Mouse (Mus musculus): Measurements from ENCODE around the gene Tk1. TPM values are rescaled to one million over a fixed set of nuclear protein-coding genes. Genes with fewer than 3 reads are reported as not detected.
"Not testable (repeated sequence)": the region's sequence is repeated elsewhere in the genome, so short reads cannot be mapped to it uniquely, and the experiment has no call there.

Tk1 gene
- polyA plus RNA-seq, 1 experiment from 2014 or later: 136 TPM

DNA sequence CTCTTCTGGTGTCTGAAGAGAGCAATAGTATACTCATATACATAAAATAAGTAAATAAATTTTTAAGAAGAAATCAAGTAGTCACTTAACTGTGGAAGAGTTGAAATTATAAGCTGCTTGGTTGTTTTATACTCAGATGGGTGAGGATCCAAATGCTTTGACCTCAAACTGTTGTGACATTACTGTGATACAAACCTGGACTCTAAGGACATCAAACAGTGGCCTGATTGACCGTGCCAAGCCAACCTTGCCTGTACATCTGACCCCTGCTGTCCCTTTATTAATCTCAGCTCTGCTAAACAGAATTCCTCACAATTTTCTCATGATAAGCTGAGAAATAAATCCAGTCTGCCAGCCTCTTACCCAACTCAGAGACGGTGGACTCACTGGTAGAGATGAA lies 19.8 kb upstream of the Tk1 start:
- no peak for ATAC-seq (ENCODE audit: insufficient number of reproducible peaks, insufficient read depth, low FRiP score, low TSS enrichment, low read depth)

GRCm38 (mm10) chr11:117844997-117845396 lies 19.1 kb upstream of the Tk1 start:
- H3K36me3 ChIP-seq: no peaks in the 10 kb centered on the region
- H3K9me3 ChIP-seq: no peaks in the 10 kb centered on the region
- H3K4me3 ChIP-seq (replicated peaks): no peak overlapping the region
- H3K4me2 ChIP-seq: no peak overlapping the region
- no peaks in the 10 kb centered on the region for H3K27me3 ChIP-seq
- no peak for ATAC-seq (ENCODE audit: insufficient number of reproducible peaks, insufficient read depth, low FRiP score, low TSS enrichment, low read depth)
- peaks cover 18% of the 10 kb centered on the region for H3K4me1 ChIP-seq (replicated peaks)
- no peak overlapping the region for H3K9ac ChIP-seq (replicated peaks)
- 53% methylated on average over 2 of the region's 2 CpGs for WGBS
- H3K27ac ChIP-seq: no peak overlapping the region

More for the DNA sequence above, 19.8 kb upstream of the Tk1 start:
- H3K9me3 ChIP-seq: no peaks in the 10 kb centered on the region
- WGBS: 83% methylated on average over 2 of the region's 2 CpGs
- no peaks in the 10 kb centered on the region for H3K36me3 ChIP-seq
- peaks cover 24% of the 10 kb centered on the region for H3K4me1 ChIP-seq (replicated peaks)
- H3K4me3 ChIP-seq (replicated peaks): no peak overlapping the region
- no peak overlapping the region for H3K9ac ChIP-seq (replicated peaks)
- no peak overlapping the region for H3K4me2 ChIP-seq
- H3K27ac ChIP-seq: no peak overlapping the region
- no peaks in the 10 kb centered on the region for H3K27me3 ChIP-seq

DNA sequence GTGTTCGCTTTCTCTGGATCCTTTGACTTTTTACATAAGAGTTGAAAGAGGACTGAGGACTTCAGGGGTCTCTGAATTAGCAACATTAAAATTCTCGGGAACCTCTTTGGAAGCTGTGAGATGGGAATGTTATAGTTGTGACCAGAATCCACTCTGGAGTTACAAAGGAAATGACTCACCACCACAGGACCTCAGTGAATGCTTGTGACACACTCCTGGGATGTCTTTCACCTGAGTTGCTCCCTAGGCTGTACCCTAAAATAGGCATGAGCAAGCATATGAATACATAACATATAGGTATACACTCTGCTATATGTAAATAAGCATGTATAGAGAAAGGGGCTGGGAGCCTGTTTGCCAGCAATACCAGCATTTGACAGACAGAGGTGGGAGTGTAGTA lies 17.5 kb upstream of the Tk1 start:
- no peaks in the 10 kb centered on the region for H3K9me3 ChIP-seq
- H3K36me3 ChIP-seq: no peaks in the 10 kb centered on the region
- no peak for ATAC-seq (ENCODE audit: insufficient number of reproducible peaks, insufficient read depth, low FRiP score, low TSS enrichment, low read depth)
- WGBS: 86% methylated on average over 2 of the region's 2 CpGs
- no peak overlapping the region for H3K4me3 ChIP-seq (replicated peaks)
- H3K27ac ChIP-seq: no peak overlapping the region
- no peak overlapping the region for H3K4me2 ChIP-seq
- peaks cover 13% of the 10 kb centered on the region for H3K4me1 ChIP-seq (replicated peaks)
- no peaks in the 10 kb centered on the region for H3K27me3 ChIP-seq
- H3K9ac ChIP-seq (replicated peaks): 0 out of 2 replicates have a peak overlapping the region, but pooled peaks have one; percentile 23

DNA sequence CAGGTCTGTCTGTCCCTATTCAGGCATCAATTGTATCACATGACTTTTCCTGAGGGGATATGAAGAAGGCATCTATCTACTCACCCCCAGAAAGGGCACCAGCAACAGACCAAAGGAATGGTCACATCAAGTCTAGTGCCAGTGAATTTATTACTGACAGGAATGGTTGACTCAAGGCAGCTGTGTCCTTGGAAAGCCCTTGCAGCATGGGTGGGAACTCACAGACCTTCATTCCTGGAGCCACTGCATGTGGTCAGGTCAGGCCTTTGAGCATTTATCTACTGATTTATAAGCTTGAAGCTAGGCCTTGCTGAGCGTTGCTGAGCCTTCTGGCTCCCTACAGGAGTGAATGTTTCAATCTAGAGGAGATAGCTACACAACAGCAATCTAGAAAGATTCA lies 15.0 kb upstream of the Tk1 start:
- 43% methylated on average over 1 of the region's 1 CpGs for WGBS
- no peaks in the 10 kb centered on the region for H3K9me3 ChIP-seq
- no peaks in the 10 kb centered on the region for H3K27me3 ChIP-seq
- no peak overlapping the region for H3K4me2 ChIP-seq
- H3K4me3 ChIP-seq (replicated peaks): no peak overlapping the region
- H3K9ac ChIP-seq (replicated peaks): no peak overlapping the region
- H3K36me3 ChIP-seq: no peaks in the 10 kb centered on the region
- no peak for ATAC-seq (ENCODE audit: insufficient number of reproducible peaks, insufficient read depth, low FRiP score, low TSS enrichment, low read depth)
- peaks cover 6% of the 10 kb centered on the region; the same call in 1 of the 2 replicates for H3K4me1 ChIP-seq (replicated peaks)
- no peak overlapping the region for H3K27ac ChIP-seq

- ATAC-seq (ENCODE audit: insufficient number of reproducible peaks, insufficient read depth, low FRiP score, low TSS enrichment, low read depth): no peak
- WGBS: 91% methylated on average over 1 of the region's 1 CpGs
Measured at GRCm38 (mm10) chr11:117839021-117839420, 13.1 kb upstream of the Tk1 start.

DNA sequence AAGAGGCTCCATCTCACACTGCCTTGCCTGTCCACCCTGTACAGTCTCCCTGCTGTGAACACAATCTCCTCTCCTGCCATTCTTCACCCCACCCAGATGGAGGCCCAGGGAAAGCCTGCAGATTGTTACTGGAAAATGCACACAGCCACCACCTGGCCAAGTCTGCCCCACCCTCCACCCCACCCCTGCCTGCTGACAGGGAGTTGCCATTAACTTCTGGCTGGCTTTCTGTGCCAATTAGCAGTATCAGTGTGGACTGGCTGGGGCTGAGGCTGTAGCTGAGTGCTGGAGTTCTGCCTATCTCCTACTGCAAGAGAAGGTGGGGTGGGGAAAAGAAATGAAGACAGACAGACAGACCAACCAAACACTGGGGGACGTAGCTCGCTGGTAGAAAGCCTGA lies 12.7 kb upstream of the Tk1 start:
- Histone ChIP-seq H3K36me3 (no peaks in the 10 kb centered on the region), H3K4me3 (replicated peaks) (no peak overlapping the region), H3K27me3 (no peaks in the 10 kb centered on the region), H3K4me1 (replicated peaks) (peaks cover 6% of the 10 kb centered on the region; the same call in 1 of the 2 replicates), H3K27ac (0 out of 2 replicates have a peak overlapping the region, but pooled peaks have one; percentile 7), H3K4me2 (no peak overlapping the region), H3K9me3 (no peaks in the 10 kb centered on the region), H3K9ac (replicated peaks) (no peak overlapping the region)
- 48% methylated on average over 2 of the region's 2 CpGs for WGBS
- no peak for ATAC-seq (ENCODE audit: insufficient number of reproducible peaks, insufficient read depth, low FRiP score, low TSS enrichment, low read depth)

More at GRCm38 (mm10) chr11:117839021-117839420, 13.1 kb upstream of the Tk1 start:
- Histone ChIP-seq H3K9me3 (no peaks in the 10 kb centered on the region), H3K27me3 (no peaks in the 10 kb centered on the region), H3K4me3 (replicated peaks) (no peak overlapping the region), H3K27ac (0 out of 2 replicates have a peak overlapping the region, but pooled peaks have one; percentile 7), H3K36me3 (no peaks in the 10 kb centered on the region), H3K9ac (replicated peaks) (no peak overlapping the region), H3K4me1 (replicated peaks) (peaks cover 6% of the 10 kb centered on the region; the same call in 1 of the 2 replicates), H3K4me2 (no peak overlapping the region)

- Histone ChIP-seq H3K4me2 (peak overlapping the region; percentile 36), H3K4me1 (replicated peaks) (peaks cover 13% of the 10 kb centered on the region), H3K9me3 (no peaks in the 10 kb centered on the region), H3K9ac (replicated peaks) (no peak overlapping the region), H3K27ac (no peak overlapping the region), H3K36me3 (no peaks in the 10 kb centered on the region), H3K4me3 (replicated peaks) (no peak overlapping the region), H3K27me3 (no peaks in the 10 kb centered on the region)
- WGBS: 25% methylated on average over 13 of the region's 13 CpGs
- no peak for ATAC-seq (ENCODE audit: insufficient number of reproducible peaks, insufficient read depth, low FRiP score, low TSS enrichment, low read depth)
Measured at GRCm38 (mm10) chr11:117836306-117836705, 10.4 kb upstream of the Tk1 start.

GRCm38 (mm10) chr11:117834086-117834485 lies 8.2 kb upstream of the Tk1 start:
- H3K4me1 ChIP-seq (replicated peaks): peaks cover 21% of the 10 kb centered on the region
- H3K36me3 ChIP-seq: no peaks in the 10 kb centered on the region
- WGBS: 94% methylated on average over 8 of the region's 8 CpGs
- no peak overlapping the region for H3K4me3 ChIP-seq (replicated peaks)
- no peak for ATAC-seq (ENCODE audit: insufficient number of reproducible peaks, insufficient read depth, low FRiP score, low TSS enrichment, low read depth)
- no peak overlapping the region for H3K27ac ChIP-seq
- no peak overlapping the region for H3K9ac ChIP-seq (replicated peaks)
- no peak overlapping the region for H3K4me2 ChIP-seq
- H3K27me3 ChIP-seq: no peaks in the 10 kb centered on the region
- H3K9me3 ChIP-seq: no peaks in the 10 kb centered on the region

- 72% methylated on average over 6 of the region's 6 CpGs for WGBS
- not testable (repeated sequence) for H3K4me3 ChIP-seq (replicated peaks); H3K36me3 ChIP-seq; ATAC-seq (ENCODE audit: insufficient number of reproducible peaks, insufficient read depth, low FRiP score, low TSS enrichment, low read depth); H3K27ac ChIP-seq; H3K4me2 ChIP-seq; H3K9me3 ChIP-seq; H3K27me3 ChIP-seq; H3K9ac ChIP-seq (replicated peaks)
- H3K4me1 ChIP-seq (replicated peaks): peaks cover 22% of the 10 kb centered on the region
Measured at GRCm38 (mm10) chr11:117833509-117833908, 7.6 kb upstream of the Tk1 start.

- WGBS: 17% methylated on average over 28 of the region's 28 CpGs
Measured at GRCm38 (mm10) chr11:117832086-117832969, 6.4 kb upstream of the Tk1 start.

GRCm38 (mm10) chr11:117830401-117830800 lies 4.5 kb upstream of the Tk1 start:
- H3K4me3 ChIP-seq (replicated peaks): no peak overlapping the region
- peak overlapping the region; percentile 29; the same call in 1 of the 2 replicates for H3K27ac ChIP-seq
- WGBS: 85% methylated on average over 9 of the region's 9 CpGs
- H3K4me2 ChIP-seq: no peak overlapping the region
- no peaks in the 10 kb centered on the region for H3K27me3 ChIP-seq
- ATAC-seq (ENCODE audit: insufficient number of reproducible peaks, insufficient read depth, low FRiP score, low TSS enrichment, low read depth): no peak
- H3K9me3 ChIP-seq: no peaks in the 10 kb centered on the region
- peaks cover 41% of the 10 kb centered on the region for H3K4me1 ChIP-seq (replicated peaks)
- H3K9ac ChIP-seq (replicated peaks): no peak overlapping the region
- H3K36me3 ChIP-seq: no peaks in the 10 kb centered on the region

More at GRCm38 (mm10) chr11:117832086-117832969, 6.4 kb upstream of the Tk1 start:
- Histone ChIP-seq H3K9me3 (no peaks in the 10 kb centered on the region), H3K4me1 (replicated peaks) (peaks cover 30% of the 10 kb centered on the region), H3K27me3 (no peaks in the 10 kb centered on the region), H3K4me2 (peak overlapping the region; percentile 50), H3K36me3 (no peaks in the 10 kb centered on the region), H3K4me3 (replicated peaks) (peak overlapping the region; percentile 27), H3K9ac (replicated peaks) (no peak overlapping the region), H3K27ac (no peak overlapping the region)
- no peak for ATAC-seq (ENCODE audit: insufficient number of reproducible peaks, insufficient read depth, low FRiP score, low TSS enrichment, low read depth)

Measured in limb, embryonic 12.5 days (tissue).